Mouse (Mus musculus) liver, postnatal 0 days (tissue): Measurements from ENCODE around the gene Adgre5. TPM values are rescaled to one million over a fixed set of nuclear protein-coding genes. Genes with fewer than 3 reads are reported as not detected.

ENCODE experiments used
- ATAC-seq: fragments of 200-750 bp; cut with Nextera tagmentation; 2 replicates; pipeline ENCODE4 v1.8.0; 2017; ENCODE audit warnings: mild to moderate bottlenecking, moderate library complexity
- DNase-seq: peaks from one replicate; pipeline ENCODE4 v3.0.0-alpha.2; 2016
- H3K27ac ChIP-seq: fragments of 300-500 bp; sonication (generic); 2 replicates; pipeline ENCODE4 v1.5.1; 2014; ENCODE audit warnings: antibody characterized with exemption, moderate library complexity, mild to moderate bottlenecking, low read depth
- H3K27me3 ChIP-seq: fragments of 300-500 bp; sonication (generic); 2 replicates; pipeline ENCODE4 v1.6.1; 2014; ENCODE audit warnings: low read length, control low read depth, mixed read lengths; ENCODE audit not compliant: insufficient read depth
- H3K36me3 ChIP-seq: fragments of 300-500 bp; sonication (generic); replicated peaks from 2 replicates; pipeline ENCODE4 v1.6.1; 2014; ENCODE audit warnings: mild to moderate bottlenecking, control low read depth, low read length, moderate library complexity, mixed read lengths; ENCODE audit not compliant: insufficient read depth
- H3K4me1 ChIP-seq: fragments of 300-500 bp; sonication (generic); 2 replicates; pipeline ENCODE4 v1.6.1; 2014; ENCODE audit warnings: antibody characterized with exemption, mild to moderate bottlenecking, control low read depth; ENCODE audit not compliant: insufficient read depth
- H3K4me2 ChIP-seq: fragments of 300-500 bp; sonication (generic); 2 replicates; pipeline ENCODE4 v1.6.1; 2014; ENCODE audit warnings: low read depth, mild to moderate bottlenecking, low read length, moderate library complexity, mixed read lengths
- H3K4me3 ChIP-seq: fragments of 300-500 bp; sonication (generic); 2 replicates; pipeline ENCODE4 v1.5.1; 2014; ENCODE audit warnings: low read depth, low read length
- H3K9ac ChIP-seq: fragments of 300-500 bp; sonication (generic); replicated peaks from 2 replicates; pipeline ENCODE4 v1.6.1; 2014; ENCODE audit warnings: mild to moderate bottlenecking, moderate library complexity
- H3K9me3 ChIP-seq: fragments of 300-500 bp; sonication (generic); 2 replicates; pipeline ENCODE4 v1.6.1; 2016; ENCODE audit warnings: mild to moderate bottlenecking, control low read depth, low read length, mixed read lengths
- CTCF ChIP-seq: sonication (generic); IDR thresholded peaks from 2 replicates; pipeline ENCODE4 v1.5.1; 2016; ENCODE audit warnings: antibody characterized with exemption, low read depth
- EP300 ChIP-seq: IDR thresholded peaks from 2 replicates; pipeline ENCODE4 v1.6.1; 2016; ENCODE audit warnings: antibody characterized with exemption, low read depth, mild to moderate bottlenecking
- WGBS: fragments of 180-500 bp; shearing (Covaris S2); extraction: QIAGEN DNeasy Blood & Tissue Kit; methylation state at CpG from one replicate; pipeline ENCODE4 v1.1.7; 2014; ENCODE audit not compliant: insufficient replicate concordance; 5-methylcytosine and 5-hydroxymethylcytosine counted together
- polyA plus RNA-seq: library from polyadenylated mRNA; unstranded; fragments of >200 nt; fragmentation: Nextera tagmentation; extraction: Ambion mirVana; gene quantifications from 2 replicates; pipeline ENCODE4 v1.2.1, GENCODE M21; 2015

Adgre5 gene
- polyA plus RNA-seq, 1 experiment from 2014 or later: 15.7 TPM

DNA sequence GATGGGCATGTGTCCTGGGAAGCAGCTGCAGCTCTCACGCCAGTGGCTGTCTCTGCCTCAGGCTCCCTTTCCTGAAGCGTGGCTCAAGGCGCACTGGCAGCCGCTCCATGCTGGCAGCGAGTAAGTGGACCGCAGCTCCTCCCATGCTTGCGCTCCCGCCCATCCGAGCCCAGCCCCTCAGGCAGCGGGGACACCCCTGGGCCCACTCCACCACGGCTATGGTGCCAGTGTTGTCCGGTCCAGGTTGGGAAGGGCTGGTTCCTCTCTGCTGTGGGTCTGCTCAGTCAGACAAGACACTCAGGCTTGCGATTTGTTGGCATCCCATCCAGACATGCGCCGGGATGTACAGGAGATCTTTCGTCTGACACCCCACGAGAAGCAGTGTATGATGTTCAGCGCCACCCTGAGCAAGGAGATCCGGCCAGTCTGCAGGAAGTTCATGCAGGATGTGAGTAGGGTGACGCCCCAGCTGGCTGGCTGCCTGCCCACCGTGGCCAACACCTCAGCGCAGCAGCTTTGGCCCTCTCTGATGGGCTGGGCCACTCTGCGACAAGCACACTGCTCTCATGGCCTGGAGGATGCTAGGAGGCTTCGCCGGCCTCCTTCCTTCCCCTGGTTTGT, 19.6 kb downstream of the Adgre5 start:
- Histone ChIP-seq H3K4me2 (no peak overlapping the region), H3K9ac (no peak overlapping the region), H3K36me3 (peaks cover 68% of the 10 kb centered on the region), H3K27ac (no peak overlapping the region), H3K9me3 (no peaks in the 10 kb centered on the region), H3K4me1 (peaks cover 10% of the 10 kb centered on the region), H3K4me3 (no peak overlapping the region), H3K27me3 (no peaks in the 10 kb centered on the region)
- ATAC-seq (no peak), DNase-seq (no peak)
- WGBS: 81% methylated on average over 25 of the region's 25 CpGs
- TF ChIP-seq EP300: no peak
- no peak for TF ChIP-seq CTCF

DNA sequence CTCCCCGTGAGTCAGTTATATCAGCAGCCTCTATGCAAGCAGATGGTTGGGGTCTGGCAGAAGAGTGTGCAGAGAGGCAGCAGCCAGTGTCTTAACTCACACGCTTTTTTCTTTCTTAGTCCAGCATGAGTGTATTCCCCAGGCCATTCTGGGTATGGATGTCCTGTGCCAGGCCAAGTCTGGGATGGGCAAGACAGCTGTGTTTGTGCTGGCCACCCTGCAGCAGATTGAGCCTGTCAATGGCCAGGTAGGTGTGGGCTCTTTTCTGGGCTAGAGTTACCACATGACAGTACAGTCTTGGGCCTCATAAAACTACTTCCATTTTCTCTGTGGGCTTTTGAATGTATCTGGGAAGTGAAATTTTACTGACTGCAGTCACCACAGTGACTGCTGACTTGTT, 21.4 kb downstream of the Adgre5 start:
- DNase-seq (no peak), ATAC-seq (no peak)
- Histone ChIP-seq H3K4me2 (no peak overlapping the region), H3K36me3 (peaks cover 55% of the 10 kb centered on the region), H3K27me3 (no peaks in the 10 kb centered on the region), H3K9me3 (no peaks in the 10 kb centered on the region), H3K9ac (no peak overlapping the region), H3K4me1 (peaks cover 17% of the 10 kb centered on the region), H3K4me3 (no peak overlapping the region), H3K27ac (no peak overlapping the region)
- WGBS: 81% methylated on average over 2 of the region's 2 CpGs
- no peak for TF ChIP-seq CTCF
- TF ChIP-seq EP300: no peak

DNA sequence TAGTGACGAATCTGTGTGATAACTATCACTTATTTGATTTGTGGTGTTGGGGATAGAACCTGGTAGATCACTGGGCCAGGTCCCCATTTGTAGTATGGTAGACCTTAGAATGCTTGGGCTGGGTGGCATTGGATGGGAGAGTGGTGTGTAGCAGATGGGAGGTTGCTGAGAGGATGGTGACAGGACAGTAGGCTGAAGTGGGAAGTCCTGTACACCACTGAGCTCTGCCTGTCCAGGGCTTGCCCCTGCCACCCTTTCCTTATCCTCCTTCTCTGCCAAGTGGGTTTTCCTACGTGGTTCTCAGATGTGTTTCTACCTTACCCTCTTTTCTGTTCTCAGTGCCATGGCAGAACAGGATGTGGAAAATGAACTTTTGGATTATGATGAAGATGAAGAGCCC, 22.1 kb downstream of the Adgre5 start:
- Histone ChIP-seq H3K4me1 (peaks cover 17% of the 10 kb centered on the region), H3K27ac (no peak overlapping the region), H3K9ac (no peak overlapping the region), H3K36me3 (peaks cover 49% of the 10 kb centered on the region), H3K9me3 (no peaks in the 10 kb centered on the region), H3K4me2 (no peak overlapping the region), H3K4me3 (no peak overlapping the region), H3K27me3 (no peaks in the 10 kb centered on the region)
- ATAC-seq (no peak), DNase-seq (no peak)
- 83% methylated on average over 2 of the region's 2 CpGs for WGBS
- TF ChIP-seq CTCF: no peak
- TF ChIP-seq EP300: no peak

DNA sequence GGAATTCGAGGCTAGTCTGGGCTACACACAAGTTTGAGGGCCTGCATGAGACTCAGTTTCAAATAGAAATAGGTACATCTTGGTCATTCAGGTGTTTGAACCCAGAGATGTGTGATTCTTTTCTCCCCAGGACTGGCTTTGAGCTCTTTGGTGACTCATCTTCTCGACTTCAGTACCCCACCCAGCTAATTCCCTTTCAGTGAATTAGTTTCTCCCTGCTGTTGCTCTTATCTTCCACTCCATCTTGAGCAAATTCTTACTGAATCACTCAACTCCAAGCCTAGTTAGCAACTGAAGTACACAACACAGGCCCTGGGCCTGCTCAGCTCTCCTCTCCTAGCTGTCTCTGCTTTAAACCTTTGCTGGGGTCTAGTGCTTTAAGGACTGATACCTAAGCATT, 24.6 kb downstream of the Adgre5 start:
- WGBS: 32% methylated on average over 2 of the region's 2 CpGs
- H3K27ac ChIP-seq: peak overlapping the region; percentile 49
- no peak for TF ChIP-seq CTCF
- TF ChIP-seq EP300: no peak
- H3K4me2 ChIP-seq: peak overlapping the region; percentile 91
- peaks cover 17% of the 10 kb centered on the region for H3K4me1 ChIP-seq
- peak overlapping the region; percentile 94 for H3K9ac ChIP-seq
- peak overlapping the region; percentile 100 for H3K4me3 ChIP-seq
- no peaks in the 10 kb centered on the region for H3K27me3 ChIP-seq
- ATAC-seq (no peak), DNase-seq (no peak)
- peaks cover 24% of the 10 kb centered on the region for H3K36me3 ChIP-seq
- H3K9me3 ChIP-seq: no peaks in the 10 kb centered on the region

DNA sequence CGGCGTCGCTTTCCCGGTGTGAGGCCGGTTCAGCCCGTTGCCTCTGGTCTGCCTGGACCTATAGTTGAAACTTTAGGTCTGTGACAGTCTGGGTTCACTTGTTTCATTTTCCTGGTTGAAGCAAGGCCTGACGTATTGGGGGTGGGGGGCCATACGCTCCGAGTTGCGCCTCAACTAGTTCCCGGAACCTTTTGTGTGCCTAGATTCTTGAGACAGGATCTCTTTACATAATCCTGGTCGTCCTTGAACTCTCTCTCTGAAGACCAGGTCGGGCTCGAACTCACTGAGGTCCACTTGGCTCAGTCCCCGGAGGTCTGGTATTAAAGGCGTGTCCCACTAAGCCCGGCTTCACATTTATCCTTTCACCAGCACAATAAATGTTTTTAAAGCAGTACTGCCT, 25.4 kb downstream of the Adgre5 start:
- Histone ChIP-seq H3K27me3 (no peaks in the 10 kb centered on the region), H3K9ac (peak overlapping the region; percentile 94), H3K4me1 (peaks cover 17% of the 10 kb centered on the region), H3K4me2 (peak overlapping the region; percentile 91), H3K27ac (peak overlapping the region; percentile 98), H3K4me3 (peak overlapping the region; percentile 100), H3K36me3 (peaks cover 16% of the 10 kb centered on the region), H3K9me3 (no peaks in the 10 kb centered on the region)
- 1% methylated on average over 17 of the region's 17 CpGs for WGBS
- DNase-seq (no peak), ATAC-seq (no peak)
- TF ChIP-seq CTCF (no peak), EP300 (no peak)

DNA sequence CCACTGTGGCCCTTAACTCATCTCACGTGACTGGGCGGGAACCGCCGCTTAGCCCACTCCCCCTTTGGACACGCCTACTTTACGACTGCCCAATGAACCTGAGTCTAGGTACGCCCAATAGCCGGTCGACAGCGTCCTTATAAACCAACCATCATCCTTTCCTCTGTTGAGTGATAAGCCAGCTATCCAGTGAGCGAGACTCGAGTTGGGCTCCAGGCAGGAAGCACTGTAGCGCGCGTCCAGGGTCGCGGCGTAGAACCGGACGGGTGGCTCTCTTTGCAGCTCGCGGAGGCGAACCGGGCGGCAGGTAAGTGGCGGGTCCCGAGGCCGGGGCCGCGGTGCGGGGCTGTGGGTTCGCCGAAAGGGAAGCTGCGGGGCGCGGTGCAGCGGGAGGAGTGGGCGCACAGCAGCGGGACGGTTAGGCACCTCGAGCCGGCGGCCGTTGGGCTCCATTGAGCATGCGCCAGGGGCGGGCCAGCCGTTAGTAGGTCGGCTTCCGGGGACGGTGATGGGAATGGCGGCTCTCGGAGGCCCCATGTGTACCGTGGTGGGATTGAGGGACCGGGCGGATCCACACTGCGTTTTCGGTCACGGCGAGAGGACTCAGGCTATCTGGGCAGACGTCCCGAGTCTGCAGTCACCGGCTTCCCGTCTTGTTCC, 26.0 kb downstream of the Adgre5 start, which contains the start of gene Ddx39:
TSS of gene Ddx39 (plus strand) at position 147 of the 660 bp plus-strand sequence.
- no peak for TF ChIP-seq CTCF
- no peak for TF ChIP-seq EP300

More for the DNA sequence above, 26.0 kb downstream of the Adgre5 start, which contains the start of gene Ddx39:
- peak within 1 kb of the TSS; percentile 91 for H3K4me2 ChIP-seq
- H3K36me3 ChIP-seq: peaks cover 10% of the 10 kb centered on the region
- H3K4me3 ChIP-seq: peak within 1 kb of the TSS; percentile 100
- H3K9ac ChIP-seq: peak within 1 kb of the TSS; percentile 94
- no peaks in the 10 kb centered on the region for H3K27me3 ChIP-seq
- peaks cover 17% of the 10 kb centered on the region for H3K4me1 ChIP-seq
- ATAC-seq (peak; percentile 100), DNase-seq (peak; percentile 95)
- WGBS: 1% methylated on average over 61 of the region's 63 CpGs
- no peaks in the 10 kb centered on the region for H3K9me3 ChIP-seq
- peak within 1 kb of the TSS; percentile 98 for H3K27ac ChIP-seq
